Mouse (Mus musculus): ENCODE measurements around the gene Fmo1.
A peak's percentile ranks its signal among the peaks of the same experiment; 100 is the strongest.

The Fmo1 gene

DNA sequence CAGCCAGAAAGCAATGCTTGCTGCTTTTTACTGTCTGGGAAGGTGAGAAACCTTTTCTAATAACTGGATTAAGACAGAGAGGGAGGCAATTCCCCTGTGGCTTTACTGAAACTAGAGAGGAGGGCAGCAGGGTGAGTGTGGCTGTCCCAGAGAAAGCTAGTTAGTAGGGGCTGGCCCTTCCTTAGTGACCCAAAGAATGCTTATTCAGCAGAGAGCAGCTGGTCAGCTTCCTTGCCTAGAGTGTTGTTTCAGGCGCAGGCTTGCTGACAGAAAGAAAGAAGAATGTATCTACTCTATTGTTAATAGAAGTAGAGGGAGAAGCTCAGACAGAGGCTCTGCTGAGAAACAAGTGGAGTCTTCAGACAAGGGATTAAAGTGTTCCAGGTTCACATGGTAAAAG, 4.1 kb downstream of the Fmo1 start:
- no peak for DNase-seq (ENCODE audit: low read depth, low spot score)

GRCm38 (mm10) chr1:162859996-162860605, 6.3 kb downstream of the Fmo1 start:
- DNase-seq (ENCODE audit: low read depth, low spot score): no peak

GRCm38 (mm10) chr1:162859545-162859976, 6.8 kb downstream of the Fmo1 start:
- no peak for DNase-seq (ENCODE audit: low read depth, low spot score)

DNA sequence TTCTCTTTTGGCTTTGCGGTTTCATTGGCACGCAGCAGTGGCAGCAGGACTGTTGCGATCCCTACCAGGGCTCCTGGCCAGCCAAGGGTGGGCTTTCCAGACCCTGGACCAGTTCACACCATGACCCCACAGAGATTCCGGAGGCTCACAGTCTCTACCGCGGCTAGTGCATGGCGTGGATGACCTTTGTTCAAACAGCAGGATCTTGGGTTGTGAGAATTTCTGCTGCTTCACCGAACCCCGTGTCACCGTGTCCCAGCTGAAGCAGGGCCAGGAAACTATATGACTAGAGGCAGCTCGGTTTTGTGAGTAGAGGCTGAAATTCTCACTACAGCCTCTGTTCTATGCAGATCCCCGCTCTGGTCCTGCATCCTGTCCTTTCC, 7.7 kb downstream of the Fmo1 start:
- no peak for DNase-seq (ENCODE audit: low read depth, low spot score)

GRCm38 (mm10) chr1:162857766-162858747, 8.4 kb downstream of the Fmo1 start:
- no peak for DNase-seq (ENCODE audit: low read depth, low spot score)

DNA sequence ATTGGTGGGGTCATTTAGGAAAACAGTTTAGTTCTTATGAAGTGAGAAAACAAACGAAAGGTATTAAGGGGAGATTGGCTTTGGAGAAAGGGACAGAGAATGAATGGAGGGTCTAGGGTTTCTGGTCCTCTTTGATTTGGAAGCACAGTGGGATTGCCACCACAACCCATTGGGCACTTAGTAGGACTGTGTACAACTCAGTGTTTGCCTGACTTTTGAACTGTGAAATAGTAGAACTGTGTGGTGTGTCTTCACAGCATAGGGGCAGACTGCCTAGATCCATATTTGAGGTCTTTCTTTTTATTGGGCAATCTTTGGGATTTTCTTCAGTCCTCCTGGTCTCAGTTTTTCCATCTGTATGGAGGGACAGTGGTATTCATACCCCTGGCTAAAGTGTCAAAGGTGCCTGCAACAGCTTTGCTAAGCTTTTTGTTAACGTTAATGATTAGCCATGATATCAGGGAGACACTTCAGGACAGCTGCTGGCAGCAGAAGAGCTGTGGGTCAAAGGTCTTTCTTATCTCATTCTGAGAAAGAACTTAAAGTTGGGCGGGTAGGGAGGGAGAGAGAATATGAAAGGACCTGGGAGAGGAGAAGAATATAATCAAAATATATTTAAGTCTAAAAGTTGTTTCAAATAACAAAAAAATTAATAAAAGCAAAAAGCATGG, 12.5 kb downstream of the Fmo1 start:
- DNase-seq (ENCODE audit: low read depth, low spot score): no peak

DNA sequence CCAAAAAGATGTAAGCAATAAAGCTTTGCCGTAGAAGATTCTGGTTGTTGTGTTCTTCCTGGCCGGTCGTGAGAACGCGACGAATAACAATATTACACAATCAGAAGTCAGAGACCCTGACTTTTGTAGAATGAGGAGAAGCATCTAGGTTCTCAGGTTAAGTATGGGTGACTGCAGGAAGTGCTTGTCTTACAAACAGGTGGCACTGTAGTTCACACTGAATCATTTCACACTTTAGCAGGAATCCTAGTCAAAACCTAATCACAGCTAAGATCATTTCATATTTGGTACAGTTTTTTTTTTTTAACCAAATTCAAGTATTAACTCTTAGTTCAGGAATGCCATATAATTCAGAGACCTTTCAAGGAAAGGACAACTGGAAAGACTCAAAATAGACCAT, 18.9 kb downstream of the Fmo1 start:
- no peak for DNase-seq (ENCODE audit: low read depth, low spot score)

GRCm38 (mm10) chr1:162840211-162840610, 26.2 kb downstream of the Fmo1 start:
- DNase-seq (ENCODE audit: low read depth, low spot score): no peak

DNA sequence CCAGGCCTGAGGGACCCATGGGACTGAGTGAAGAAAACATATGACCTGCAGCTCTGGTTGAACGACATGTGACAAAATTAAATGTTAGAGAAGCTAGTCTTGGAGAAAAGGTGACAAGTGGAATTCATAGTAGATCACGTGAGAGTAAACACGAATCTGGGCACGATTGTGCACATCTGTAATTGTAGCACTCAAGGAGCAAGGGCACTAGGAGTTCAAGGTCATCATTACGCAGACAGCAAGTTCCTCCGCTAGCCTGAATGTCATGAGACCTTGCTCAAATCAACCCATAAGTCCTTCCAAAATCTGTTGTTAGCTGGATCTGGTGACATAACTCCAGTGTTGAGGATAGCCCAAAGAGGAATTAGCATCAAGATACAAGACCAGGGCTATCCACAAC, 27.4 kb downstream of the Fmo1 start:
- DNase-seq (ENCODE audit: low read depth, low spot score): no peak

- DNase-seq (ENCODE audit: low read depth, low spot score): no peak
These were observed 32.1 kb downstream of the Fmo1 start for GRCm38 (mm10) chr1:162834342-162834741.

DNA sequence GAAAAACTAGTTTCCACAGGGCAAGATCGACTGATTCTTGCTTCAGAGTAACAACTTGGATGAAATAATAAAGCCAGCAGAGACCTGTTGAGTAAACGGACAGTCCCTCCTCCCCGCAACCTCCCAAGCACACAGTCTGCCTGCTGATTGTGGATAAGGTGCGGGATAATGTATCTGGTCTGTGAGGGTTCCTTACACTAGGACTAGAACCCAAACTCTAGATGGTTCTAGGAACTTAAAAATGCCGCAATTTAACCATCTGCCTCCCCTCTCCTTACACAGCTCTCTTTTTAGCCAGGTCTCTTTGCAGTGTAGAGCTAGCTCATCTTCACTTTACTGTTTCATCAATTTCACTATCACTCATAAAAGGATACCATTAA, 33.8 kb downstream of the Fmo1 start:
- no peak for DNase-seq (ENCODE audit: low read depth, low spot score)

DNA sequence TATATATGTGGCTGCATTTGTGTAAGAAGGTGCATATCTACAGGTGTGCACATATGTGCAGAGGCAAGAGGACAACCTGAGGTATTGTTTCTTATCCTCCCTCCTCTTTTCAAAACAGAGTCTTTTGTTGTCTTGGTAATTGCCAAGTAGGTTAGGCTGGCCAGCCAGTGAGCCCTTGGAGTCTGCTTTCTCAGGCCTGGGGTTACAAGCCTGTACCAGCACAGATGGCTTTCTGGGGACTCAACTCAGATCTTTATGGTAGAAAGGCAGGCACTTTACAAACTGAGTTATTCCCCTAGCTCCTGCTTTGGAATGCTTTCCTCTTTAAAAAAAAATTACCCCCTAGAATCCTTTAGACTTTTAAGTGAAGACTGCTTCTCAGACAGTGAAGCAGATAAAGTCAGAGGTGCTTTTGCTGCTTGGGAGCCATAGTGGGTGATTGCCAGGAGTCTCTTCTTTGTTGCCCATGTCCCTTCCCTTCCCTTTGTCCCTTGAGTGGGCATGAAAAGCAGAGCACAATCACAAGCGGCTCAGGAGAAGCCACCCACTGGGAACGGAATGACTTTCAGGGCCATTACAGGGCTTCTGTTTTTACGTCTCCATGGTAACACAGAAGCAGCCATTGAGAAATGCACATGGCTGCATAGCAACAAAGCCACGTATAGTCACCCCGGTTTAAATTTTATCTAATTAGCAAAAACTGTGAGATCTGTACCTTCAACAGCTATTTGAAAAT, 34.4 kb downstream of the Fmo1 start:
- DNase-seq (ENCODE audit: low read depth, low spot score): peak; percentile 50

- no peak for DNase-seq (ENCODE audit: low read depth, low spot score)
These were observed 47.1 kb downstream of the Fmo1 start for GRCm38 (mm10) chr1:162819280-162819679.

DNA sequence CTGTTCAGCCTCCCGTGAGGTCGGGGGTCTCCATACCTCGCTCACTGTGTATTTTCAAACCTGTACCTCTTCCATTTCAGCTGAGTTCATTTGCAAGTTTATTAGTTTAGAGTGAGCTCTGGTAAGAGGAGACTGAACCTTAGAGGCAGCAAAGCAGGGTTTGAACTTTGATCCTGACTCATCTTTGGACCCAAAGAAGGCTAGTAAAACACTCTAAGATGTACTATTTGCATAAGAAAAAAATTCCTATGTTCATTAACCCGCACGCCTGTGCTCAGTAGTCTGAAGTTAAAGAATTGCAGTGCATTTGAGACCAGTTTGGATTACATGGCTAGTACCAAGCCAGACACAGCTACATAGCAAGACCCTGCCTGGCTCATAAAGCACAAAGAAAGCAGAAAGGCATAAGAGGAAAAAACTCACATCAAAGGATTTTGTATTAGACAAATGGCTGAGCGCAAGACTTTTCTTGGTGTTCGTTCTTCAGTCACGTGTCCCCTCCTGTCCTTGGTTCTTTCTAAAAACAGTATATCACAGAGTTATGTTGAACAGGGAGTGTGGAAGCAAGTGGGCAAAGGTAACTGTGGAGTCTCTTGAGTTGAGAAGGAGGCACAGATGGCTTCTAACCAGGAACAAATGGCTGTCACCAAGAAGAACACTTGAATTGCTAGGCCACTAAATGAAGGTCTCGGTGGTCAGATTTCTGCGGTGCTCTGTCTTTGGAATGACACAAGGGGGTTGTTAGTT, 50.9 kb downstream of the Fmo1 start:
- DNase-seq (ENCODE audit: low read depth, low spot score): no peak

- DNase-seq (ENCODE audit: low read depth, low spot score): no peak
These were observed 51.5 kb downstream of the Fmo1 start for GRCm38 (mm10) chr1:162814932-162815331.

- DNase-seq (ENCODE audit: low read depth, low spot score): no peak
These were observed 52.6 kb downstream of the Fmo1 start, which contains the start of gene Fmo4 for GRCm38 (mm10) chr1:162813836-162814156. Fmo4 (minus strand) TSS chr1:162813972.

DNA sequence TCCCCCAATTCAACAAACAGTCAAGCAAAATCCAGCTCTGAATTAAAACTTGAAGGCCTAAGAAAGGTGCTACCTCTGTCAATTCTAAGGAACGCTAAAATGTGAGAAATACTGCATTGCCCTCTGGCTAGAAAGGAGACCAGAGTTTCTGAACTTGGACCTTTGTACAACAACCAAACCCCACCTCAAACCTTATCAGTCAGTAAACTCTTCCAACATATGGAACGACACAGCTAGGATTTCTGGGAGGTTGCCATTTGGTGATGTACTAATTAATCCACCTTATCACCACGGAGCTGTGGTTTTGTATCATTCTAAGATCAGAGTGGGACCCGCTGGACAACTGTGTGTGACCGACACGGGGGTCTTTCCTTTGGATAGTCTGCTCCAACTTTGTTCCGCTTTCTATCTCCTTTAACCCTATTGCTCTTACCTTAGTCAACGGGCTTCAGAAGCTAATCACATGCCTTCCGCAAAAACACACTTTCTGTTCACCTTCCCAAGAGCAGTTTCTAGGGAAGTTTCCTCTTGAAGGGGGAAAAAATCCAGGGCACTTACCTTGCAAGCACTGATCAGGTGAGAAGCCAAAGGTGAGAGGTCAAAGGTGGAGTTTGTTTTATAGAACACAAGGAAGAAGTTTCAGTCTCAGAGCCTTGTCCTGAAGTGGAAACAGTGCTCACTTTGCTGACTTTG, 53.1 kb downstream of the Fmo1 start:
- DNase-seq (ENCODE audit: low read depth, low spot score): no peak

DNA sequence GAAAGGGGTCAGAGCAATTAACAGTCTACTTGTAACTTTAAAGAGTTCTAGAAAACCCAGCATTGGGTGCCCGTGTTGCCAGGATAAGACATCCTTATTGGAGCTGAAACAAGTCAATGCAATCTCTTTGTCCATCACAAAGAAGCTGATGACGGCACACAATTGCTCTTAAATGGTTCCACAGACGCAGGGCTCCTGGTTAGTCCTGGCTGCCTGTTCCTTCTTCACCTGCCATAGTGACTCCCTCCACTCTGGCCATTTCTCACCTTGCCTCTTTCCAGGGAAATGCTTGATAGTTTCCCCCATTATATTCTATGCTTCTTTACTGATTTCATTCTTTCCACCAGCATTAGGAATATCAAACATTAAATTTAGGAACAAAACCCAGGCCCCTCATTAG, 57.9 kb downstream of the Fmo1 start:
- DNase-seq (ENCODE audit: low read depth, low spot score): no peak

- no peak for DNase-seq (ENCODE audit: low read depth, low spot score)
These were observed 59.0 kb downstream of the Fmo1 start for GRCm38 (mm10) chr1:162807441-162807840.

DNA sequence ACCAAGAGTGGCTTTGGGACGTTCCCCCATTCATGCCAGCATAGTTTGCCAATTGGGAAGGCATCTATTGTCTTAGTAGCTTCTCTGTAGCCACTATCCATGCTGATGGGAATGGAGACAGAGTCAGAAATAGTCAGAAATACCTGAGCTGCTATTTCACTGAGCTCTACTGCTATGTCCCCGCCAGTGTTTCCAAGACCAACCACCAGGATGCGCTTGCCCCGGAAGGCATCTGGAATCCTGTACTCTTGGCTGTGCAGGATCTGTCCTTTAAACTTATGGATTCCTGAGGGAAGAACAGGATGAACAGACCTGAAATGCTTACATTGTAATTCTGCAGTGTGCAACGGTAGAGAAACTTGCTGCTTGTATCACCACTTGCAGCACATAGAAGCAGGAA, 61.4 kb downstream of the Fmo1 start:
- no peak for DNase-seq (ENCODE audit: low read depth, low spot score)

DNA sequence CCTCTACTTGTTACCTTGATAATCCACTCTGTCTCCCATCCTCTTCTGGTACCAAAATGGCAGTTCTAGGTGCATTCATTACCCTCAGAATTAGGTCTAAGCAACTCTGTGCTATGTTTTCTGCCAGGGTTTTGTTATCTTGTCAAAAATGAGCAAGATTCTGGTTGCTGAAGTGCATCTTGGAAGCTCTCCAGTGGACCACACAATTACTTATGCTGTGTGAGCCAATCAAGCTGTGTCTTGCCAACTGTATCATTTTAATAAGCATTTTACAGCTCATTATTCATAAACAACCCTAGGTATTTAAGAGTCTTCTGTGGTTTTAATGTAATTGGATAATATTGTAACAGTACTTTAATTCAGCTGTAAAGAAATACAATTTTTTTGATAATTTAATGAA, 70.0 kb downstream of the Fmo1 start:
- DNase-seq (ENCODE audit: low read depth, low spot score): no peak
